Mouse (Mus musculus) splenic B cell, adult 2 months (primary cell): Measurements from ENCODE around the gene Krt79.

Source experiments
- DNase-seq: peaks from one replicate; pipeline ENCODE4 v3.0.0-alpha.2; 2011; ENCODE audit warnings: low read depth, low spot score
- H3K27me3 ChIP-seq: 2 replicates; pipeline ENCODE4 v1.6.1; 2012; ENCODE audit warnings: mild to moderate bottlenecking, low read length, moderate library complexity, mixed read lengths; ENCODE audit not compliant: control insufficient read depth, poor library complexity, insufficient read depth, severe bottlenecking
- H3K36me3 ChIP-seq: 2 replicates; pipeline ENCODE4 v1.6.1; 2012; ENCODE audit warnings: mild to moderate bottlenecking, low read length, moderate library complexity, mixed read lengths; ENCODE audit not compliant: control insufficient read depth, poor library complexity, insufficient read depth, severe bottlenecking

The Krt79 gene

GRCm38 (mm10) chr15:101940274-101940829 lies at the start of gene Krt79:
Gene Krt79 (minus strand): TSS chr15:101940324.
- Histone ChIP-seq H3K36me3 (no peaks in the 10 kb centered on the region), H3K27me3 (no peaks in the 10 kb centered on the region)
- DNase-seq: no peak

- H3K36me3 ChIP-seq: no peaks in the 10 kb centered on the region
- no peaks in the 10 kb centered on the region for H3K27me3 ChIP-seq
- no peak for DNase-seq
Measured at GRCm38 (mm10) chr15:101988714-101989113, 48.6 kb upstream of the Krt79 start.

GRCm38 (mm10) chr15:101988119-101988518 lies 48.0 kb upstream of the Krt79 start:
- H3K27me3 ChIP-seq: no peaks in the 10 kb centered on the region
- no peaks in the 10 kb centered on the region for H3K36me3 ChIP-seq
- DNase-seq: peak; percentile 84

GRCm38 (mm10) chr15:101984746-101985145 lies 44.6 kb upstream of the Krt79 start:
- DNase-seq: no peak

GRCm38 (mm10) chr15:101983949-101984601 lies 44.0 kb upstream of the Krt79 start:
- no peaks in the 10 kb centered on the region for H3K27me3 ChIP-seq
- peak; percentile 89 for DNase-seq

More at GRCm38 (mm10) chr15:101984746-101985145, 44.6 kb upstream of the Krt79 start:
- no peaks in the 10 kb centered on the region for H3K27me3 ChIP-seq
- H3K36me3 ChIP-seq: no peaks in the 10 kb centered on the region

GRCm38 (mm10) chr15:101983315-101983948 lies 43.3 kb upstream of the Krt79 start:
- H3K27me3 ChIP-seq: no peaks in the 10 kb centered on the region
- no peak for DNase-seq

More at GRCm38 (mm10) chr15:101983949-101984601, 44.0 kb upstream of the Krt79 start:
- no peaks in the 10 kb centered on the region for H3K36me3 ChIP-seq

GRCm38 (mm10) chr15:101980849-101981248 lies 40.7 kb upstream of the Krt79 start:
- no peak for DNase-seq
- Histone ChIP-seq H3K27me3 (no peaks in the 10 kb centered on the region), H3K36me3 (no peaks in the 10 kb centered on the region)

More at GRCm38 (mm10) chr15:101983315-101983948, 43.3 kb upstream of the Krt79 start:
- H3K36me3 ChIP-seq: no peaks in the 10 kb centered on the region

GRCm38 (mm10) chr15:101977043-101977726 lies 37.1 kb upstream of the Krt79 start:
- DNase-seq: peak; percentile 39
- Histone ChIP-seq H3K36me3 (no peaks in the 10 kb centered on the region), H3K27me3 (no peaks in the 10 kb centered on the region)

GRCm38 (mm10) chr15:101976641-101977040 lies 36.5 kb upstream of the Krt79 start:
- Histone ChIP-seq H3K27me3 (no peaks in the 10 kb centered on the region), H3K36me3 (no peaks in the 10 kb centered on the region)
- no peak for DNase-seq

- H3K36me3 ChIP-seq: no peaks in the 10 kb centered on the region
- no peaks in the 10 kb centered on the region for H3K27me3 ChIP-seq
- DNase-seq: no peak
Measured at GRCm38 (mm10) chr15:101976023-101976422, 35.9 kb upstream of the Krt79 start.

- no peaks in the 10 kb centered on the region for H3K27me3 ChIP-seq
- no peaks in the 10 kb centered on the region for H3K36me3 ChIP-seq
- DNase-seq: no peak
Measured at GRCm38 (mm10) chr15:101974083-101974845, 34.1 kb upstream of the Krt79 start.

GRCm38 (mm10) chr15:101973414-101974077 lies 33.4 kb upstream of the Krt79 start:
- H3K27me3 ChIP-seq: no peaks in the 10 kb centered on the region
- no peaks in the 10 kb centered on the region for H3K36me3 ChIP-seq
- DNase-seq: peak; percentile 79

GRCm38 (mm10) chr15:101970536-101970935 lies 30.4 kb upstream of the Krt79 start:
- DNase-seq: no peak
- Histone ChIP-seq H3K36me3 (no peaks in the 10 kb centered on the region), H3K27me3 (no peaks in the 10 kb centered on the region)

- no peak for DNase-seq
- H3K36me3 ChIP-seq: no peaks in the 10 kb centered on the region
Measured at GRCm38 (mm10) chr15:101966808-101967207, 26.7 kb upstream of the Krt79 start.

More at GRCm38 (mm10) chr15:101966808-101967207, 26.7 kb upstream of the Krt79 start:
- H3K27me3 ChIP-seq: no peaks in the 10 kb centered on the region
